Mouse (Mus musculus): Measurements from ENCODE around the gene Rps6ka6. TPM values are rescaled to one million over a fixed set of nuclear protein-coding genes. Genes with fewer than 3 reads are reported as not detected.
A peak's percentile ranks its signal among the peaks of the same experiment; 100 is the strongest.

Rps6ka6 gene
- 1 to 10 TPM; 2.2 to 2.3 TPM for total RNA-seq (2021)
- long read RNA-seq, experiment 1, full-length matches to known transcripts = 1 of 2 reads
- long read RNA-seq, experiment 1, partial matches to known transcripts = 1 of 2 reads
- long read RNA-seq, experiment 1, other reads (novel, unspliced or antisense) = 0 of 2 reads
- long read RNA-seq, experiment 2 = 0 reads

DNA sequence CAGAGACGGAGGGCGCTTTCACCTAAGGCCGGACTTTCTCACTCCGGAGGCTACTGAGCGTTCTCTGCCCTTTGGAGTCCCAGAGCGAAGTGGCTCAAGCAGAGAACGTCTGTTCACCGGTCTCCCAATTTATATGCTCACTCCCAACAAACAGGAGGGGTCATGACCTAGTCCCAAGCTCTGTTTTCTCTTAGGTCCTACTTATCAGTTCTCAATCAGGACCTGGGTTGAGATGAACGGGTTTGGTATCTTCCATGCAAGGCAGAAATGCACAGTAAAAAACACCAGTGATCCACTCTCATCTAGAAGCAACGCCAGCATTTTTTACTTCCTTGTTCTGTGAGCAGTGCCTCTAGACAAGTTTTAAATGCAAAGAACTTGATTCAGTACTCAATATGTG lies at the start of gene Rps6ka6:
Rps6ka6 (minus strand) TSS at position 101 of the 400 bp plus-strand sequence.
- no peak for DNase-seq

DNA sequence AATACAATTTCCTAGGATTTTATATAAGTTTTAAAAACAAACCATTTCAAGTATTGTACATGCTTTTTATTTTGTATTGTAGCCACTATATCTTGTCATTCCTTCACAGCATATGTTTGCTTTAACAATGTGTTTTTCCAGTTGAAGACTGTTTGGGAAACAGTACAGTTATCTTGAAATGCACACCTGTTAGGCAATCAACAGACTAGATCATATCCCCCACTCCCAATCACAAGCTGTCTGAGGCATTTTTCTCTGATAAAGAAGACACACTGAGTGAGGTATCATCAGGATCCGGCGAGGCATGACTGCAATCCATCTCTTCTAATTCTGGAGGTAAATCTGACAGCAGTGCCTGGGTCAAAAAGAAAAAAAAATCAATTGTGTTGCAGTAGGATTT lies 39.3 kb upstream of the Rps6ka6 start:
- DNase-seq = no peak

DNA sequence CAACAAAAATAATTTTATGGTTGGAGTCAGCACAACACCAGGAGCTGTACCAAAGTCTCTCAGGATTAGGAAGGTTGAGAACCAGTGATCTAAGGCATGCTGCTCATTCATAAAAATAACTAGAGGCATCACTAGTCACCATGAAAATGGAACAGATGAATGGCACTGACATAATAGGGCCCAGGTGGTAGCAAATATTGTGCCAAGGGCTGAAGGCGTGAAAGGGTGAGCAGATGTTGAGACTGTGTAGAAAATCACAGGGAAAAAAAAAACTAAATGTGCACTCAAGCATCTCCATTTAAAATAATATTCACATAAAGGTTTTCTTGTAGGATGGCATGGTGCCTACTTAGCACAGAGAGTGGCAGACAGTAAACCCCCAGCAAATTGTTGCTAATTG lies 19.6 kb downstream of the Rps6ka6 start:
- DNase-seq = no peak

DNA sequence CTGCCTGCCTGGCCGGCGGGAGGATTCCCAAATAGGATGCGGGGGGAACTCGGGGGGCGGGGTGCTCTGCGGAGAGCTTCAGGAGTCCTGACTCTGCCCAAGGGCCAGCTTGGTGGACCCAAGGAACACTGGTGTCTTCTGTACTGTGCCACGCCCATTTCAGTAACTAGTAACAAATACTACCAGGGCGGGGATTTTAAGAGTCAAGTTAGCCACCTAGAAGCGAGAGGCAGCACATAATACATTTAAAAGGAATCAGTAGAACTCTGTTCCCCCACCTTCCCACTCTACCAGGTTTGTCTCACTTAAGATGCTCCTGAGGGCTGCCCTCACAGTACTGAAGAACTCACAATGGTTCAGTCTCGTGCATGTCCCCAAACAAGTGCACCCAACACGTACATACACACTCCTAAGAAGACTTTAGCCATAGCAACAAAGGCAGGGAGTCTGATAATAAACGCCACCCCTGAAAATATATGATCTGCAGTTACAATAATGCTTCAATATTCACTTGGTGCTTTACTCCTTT lies 74.1 kb downstream of the Rps6ka6 start:
- DNase-seq = no peak

DNA sequence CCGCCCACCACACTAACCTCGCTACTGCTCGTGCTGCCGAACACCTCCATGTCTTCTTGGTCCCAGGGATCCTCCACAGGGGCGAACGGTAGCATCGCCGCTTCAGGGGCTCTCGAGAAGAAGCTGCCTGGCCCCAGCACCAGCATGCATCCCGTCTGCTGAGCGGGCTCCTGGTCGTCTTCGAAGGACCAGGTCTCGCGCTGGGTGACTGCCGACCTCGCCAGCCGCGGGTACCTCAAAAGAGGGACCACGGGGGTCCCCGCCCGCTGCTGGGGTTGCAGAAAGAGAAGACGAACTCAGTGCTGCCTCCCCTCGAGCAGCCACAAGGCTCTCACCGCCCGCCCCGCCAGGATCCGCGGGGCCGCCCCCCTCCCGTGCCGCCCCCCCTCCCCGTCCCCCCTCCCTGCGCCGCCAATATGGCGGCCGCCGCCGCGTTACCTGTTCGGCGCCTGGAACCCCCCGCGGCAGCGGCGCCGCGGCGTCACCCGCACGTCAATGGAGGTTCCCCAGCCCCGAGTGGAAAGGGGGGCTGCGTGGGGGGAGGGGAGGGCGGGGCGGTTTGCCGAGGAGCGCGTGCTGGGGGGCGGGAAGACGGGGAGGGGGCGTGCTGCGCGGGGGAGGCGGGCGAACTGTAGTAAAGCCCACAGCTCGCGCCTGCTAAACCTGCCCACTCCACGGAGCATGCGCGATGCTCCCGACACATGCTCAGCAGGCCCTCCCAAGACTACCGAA lies 74.8 kb downstream of the Rps6ka6 start:
- DNase-seq = peak; percentile 51

DNA sequence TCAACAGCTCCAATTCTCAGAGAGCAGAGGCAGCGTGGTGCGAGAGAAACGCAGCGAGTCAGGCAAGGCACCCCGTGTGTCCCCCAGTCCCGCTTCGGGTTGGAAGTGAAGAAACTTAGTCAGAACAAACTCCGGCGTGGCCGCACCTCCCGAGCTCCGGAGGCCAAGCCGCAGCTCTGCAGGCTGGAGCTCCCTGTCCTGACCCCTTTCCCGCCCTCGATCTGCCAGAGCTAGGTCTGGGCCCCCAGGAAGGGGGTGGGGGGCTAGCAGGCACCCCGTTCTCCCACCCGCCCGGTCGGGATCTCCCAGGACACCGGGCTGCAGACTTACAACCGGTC lies 75.3 kb downstream of the Rps6ka6 start:
- no peak for DNase-seq

DNA sequence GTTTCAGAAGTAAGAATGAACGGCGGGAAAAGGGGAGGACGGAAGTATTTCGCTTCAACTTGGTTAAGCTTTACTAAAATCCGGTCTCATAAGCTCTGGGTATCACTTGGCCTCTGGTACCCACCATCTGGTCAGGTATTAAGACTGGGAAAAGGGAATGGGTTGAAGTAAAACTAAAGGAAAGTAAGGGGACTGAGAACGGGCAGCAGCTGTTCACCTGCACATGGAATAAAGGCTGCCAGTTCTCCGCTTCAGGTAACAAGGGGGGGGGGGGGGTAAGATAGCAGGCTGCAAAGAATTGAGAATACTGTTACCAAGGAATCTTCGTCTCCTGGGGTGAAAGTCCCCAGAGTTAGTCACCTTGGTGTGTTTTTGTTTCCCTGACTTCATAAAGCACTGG lies 75.7 kb downstream of the Rps6ka6 start:
- no peak for DNase-seq

DNA sequence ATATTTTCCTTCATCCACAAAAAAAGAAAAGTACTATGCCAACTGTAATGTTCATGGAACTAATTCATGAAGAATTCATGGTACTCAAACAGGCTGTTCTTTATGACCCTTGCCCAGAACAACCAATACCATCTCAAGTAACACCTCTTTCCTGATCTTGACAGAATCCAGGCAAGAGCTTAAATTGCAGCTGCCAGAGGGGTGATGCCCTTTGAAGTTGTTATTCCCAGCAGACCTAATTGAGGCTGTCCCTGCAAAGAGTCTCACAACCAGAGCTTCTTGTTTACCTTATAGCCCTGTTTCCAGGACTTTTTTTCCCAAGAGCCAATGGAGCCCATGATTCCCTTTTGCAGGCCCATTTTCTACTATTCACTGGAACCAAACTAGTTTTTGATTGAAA lies 77.6 kb downstream of the Rps6ka6 start:
- DNase-seq = no peak

DNA sequence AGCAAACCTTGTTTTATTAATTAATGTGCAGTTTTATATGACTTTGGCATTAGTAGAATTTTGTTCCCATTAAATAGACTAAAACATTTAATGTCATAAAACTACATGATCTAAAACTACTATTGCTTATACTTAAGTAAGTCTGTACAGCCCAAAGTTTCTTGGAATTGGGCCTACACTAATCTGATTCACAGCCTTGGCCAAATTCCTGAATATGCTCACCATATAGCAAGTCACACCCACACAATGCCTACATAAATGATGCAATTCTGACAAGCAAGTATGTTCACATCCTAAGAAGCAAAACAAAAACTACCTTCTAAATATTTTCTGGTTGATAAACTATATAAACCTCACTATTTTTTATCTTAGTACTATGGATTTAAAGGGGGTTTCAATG lies 101.2 kb downstream of the Rps6ka6 start:
- no peak for DNase-seq

DNA sequence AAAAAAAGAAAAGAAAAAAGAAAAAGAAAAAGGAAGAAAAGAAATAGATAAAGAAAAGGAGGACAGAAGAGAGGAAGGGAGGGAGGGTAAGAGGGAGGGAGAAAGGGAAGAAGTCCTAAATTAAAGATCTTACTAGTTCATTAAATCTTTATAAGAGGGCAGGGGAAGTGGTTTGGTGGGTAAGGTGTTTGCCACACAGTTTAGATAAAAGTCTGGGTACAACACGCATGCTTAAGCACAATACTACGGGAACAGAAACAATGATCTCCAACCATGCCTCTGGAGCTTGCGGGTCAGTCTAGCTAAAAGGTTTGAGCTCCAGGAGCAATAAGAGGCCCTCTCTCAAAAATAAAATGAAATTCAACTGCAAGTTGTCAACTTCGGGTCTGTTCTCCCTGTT lies 123.0 kb downstream of the Rps6ka6 start:
- no peak for DNase-seq

DNA sequence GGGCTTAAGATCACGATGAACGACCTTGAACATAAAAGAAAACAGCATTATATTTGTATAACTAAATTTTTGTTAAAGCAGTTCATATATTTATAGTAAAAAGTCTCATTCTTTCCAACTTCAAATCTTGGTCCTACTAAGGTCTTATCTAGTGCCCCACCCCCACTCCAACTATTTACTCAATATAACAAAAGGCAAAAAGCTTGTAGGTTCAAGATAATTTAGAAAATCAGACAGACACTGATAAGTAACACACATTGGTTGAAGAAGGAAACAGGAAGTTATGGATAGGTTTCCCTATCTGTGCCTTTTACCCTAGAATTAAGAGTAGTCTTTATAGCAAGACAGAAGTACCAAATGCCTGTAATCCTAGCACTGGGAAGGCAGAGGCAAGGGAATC lies 132.9 kb downstream of the Rps6ka6 start:
- DNase-seq = no peak

DNA sequence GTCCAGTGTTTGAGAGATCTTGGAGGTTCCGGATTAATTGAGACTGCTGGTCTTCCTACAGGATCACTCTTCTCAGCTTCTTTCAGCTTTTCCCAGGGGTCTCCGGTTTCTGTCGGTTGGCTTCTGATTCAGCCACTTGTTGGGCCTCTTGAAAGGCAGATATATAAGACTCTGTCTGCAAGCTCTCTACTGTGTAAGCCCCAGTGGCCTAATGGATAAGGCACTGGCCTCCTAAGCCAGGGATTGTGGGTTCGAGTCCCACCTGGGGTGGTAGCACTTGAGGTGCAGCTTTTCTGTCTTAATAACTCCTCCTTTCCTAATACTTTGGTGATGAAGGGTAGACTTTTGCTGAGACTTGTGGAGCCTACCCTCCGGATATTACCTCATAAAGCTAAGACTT lies 160.7 kb downstream of the Rps6ka6 start:
- DNase-seq = no peak

DNA sequence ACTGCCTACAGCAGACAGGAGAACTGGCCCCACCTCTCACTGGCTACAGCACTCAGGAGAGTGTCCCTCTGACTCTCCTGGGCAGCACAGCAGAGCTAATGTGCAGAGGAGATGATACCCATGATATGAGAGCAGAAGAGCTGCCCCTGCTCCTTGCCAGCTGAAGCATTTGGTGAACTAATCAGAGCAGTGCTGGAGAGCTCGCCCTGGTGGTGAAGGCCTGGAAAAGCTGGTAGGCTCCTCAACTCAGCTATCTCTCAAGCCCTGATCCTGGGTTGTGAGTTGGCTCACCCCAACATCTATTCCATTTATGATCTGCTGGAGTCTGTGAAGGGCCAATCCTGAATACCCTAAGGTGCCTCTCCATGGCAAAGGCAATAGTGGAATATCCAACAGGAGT lies 163.6 kb downstream of the Rps6ka6 start:
- DNase-seq = no peak

Other genes with a start within 250 kb of the Rps6ka6 start
- gene Hdx, start 159.1 kb upstream of the Rps6ka6 start, total RNA-seq (2021) = 1 to 10 TPM in 1 of 2 experiments, under 1 TPM in 1; 0.66 to 1.1 TPM

All from adrenal gland, postnatal 10 days (tissue).